Mouse (Mus musculus) bone marrow, adult 2 months (tissue): Measurements from ENCODE around the gene Lpin2.

Experiments used
- CTCF ChIP-seq: fragments of 200-500 bp; IDR thresholded peaks from 2 replicates; pipeline ENCODE4 v1.5.1; 2011; ENCODE audit warnings: low read length, control low read depth; ENCODE audit not compliant: control insufficient read depth, insufficient read depth
- POLR2A ChIP-seq: fragments of 200-500 bp; IDR thresholded peaks from 2 replicates; pipeline ENCODE4 v1.6.1; 2011; ENCODE audit warnings: low read depth, mild to moderate bottlenecking, control low read depth, low read length, borderline replicate concordance; ENCODE audit not compliant: control insufficient read depth

GRCm38 (mm10) chr17:71246022-71246421 lies 63.7 kb downstream of the Lpin2 start:
- TF ChIP-seq POLR2A (no peak), CTCF (no peak)
